Mouse (Mus musculus) activated CD4-positive, CD25-positive, alpha-beta regulatory T cell (primary cell): Measurements from ENCODE around the gene Usp35. TPM values are rescaled to one million over a fixed set of nuclear protein-coding genes. Genes with fewer than 3 reads are reported as not detected.

Experiments used
- polyA plus RNA-seq, 2 experiments: library from polyadenylated mRNA; unstranded; fragments of 100-300 nt; shearing (Covaris generic); gene quantifications; one replicate each; pipeline ENCODE4 v1.2.1; 2017

The Usp35 gene
- polyA plus RNA-seq, result 1 to 10 TPM; 3.4 to 3.8 TPM

DNA sequence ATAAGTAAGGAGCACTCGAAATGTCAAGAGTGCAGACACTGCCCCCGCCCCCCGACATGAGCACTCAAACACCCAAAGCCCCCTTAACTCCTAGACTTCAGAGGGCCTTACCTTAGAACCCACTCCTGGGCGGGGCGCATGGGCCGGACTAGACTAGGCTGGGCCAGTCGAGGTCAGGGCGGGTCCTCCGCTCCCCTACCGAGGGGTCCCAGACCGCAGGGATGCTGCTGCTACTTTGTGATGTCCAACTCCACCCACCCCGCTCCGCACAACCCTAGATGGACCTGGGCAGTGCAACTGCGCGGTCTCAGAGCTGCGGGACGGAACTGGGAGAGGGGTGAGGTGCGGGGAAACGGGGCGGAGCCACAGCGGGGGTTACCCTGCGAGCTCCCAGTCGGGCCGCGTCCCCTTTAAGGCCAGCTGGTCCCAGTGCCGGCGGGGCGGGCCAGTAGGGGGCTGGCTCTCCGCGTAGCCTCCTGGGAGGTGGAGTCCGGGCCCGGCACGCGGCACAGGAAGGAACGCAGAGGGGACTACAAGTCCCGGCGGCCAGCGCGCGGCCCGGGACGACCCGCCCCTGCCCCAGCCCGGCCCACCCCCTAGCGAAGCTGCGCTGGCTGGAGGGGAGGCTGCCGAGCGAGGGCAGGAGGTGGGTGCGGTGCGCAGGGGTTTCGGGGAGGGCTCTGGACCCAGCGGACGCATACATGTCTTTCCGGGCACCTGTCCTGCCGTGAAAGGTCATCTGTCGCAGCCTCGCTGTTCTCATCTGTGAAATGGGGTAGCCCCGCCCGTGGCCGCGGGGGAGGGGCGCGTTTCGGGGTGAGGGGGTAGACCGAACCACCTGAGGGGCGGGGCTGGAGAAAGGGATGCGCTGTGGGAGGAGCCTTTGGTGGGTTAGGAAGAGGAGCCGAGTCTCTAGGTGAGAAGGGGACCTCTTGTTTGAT is at the start of gene Usp35, which contains the start of gene Kctd21:
Gene Usp35, minus strand, starts transcription at position 295 of the 941 bp plus-strand sequence.
Gene Kctd21, plus strand, starts transcription at position 602 of the 941 bp plus-strand sequence.

Other genes with a start within 250 kb of the Usp35 start
- gene Kctd21, start 307 bp upstream of the Usp35 start, polyA plus RNA-seq, result 1 to 10 TPM; 1.1 to 2.8 TPM
- gene Alg8, start 39.6 kb upstream of the Usp35 start, polyA plus RNA-seq, result 10 to 100 TPM; 18.1 TPM
- gene Ndufc2, start 68.0 kb upstream of the Usp35 start, polyA plus RNA-seq, result 100 to 1,000 TPM; 176 to 201 TPM
- gene Thrsp, start 85.7 kb upstream of the Usp35 start, polyA plus RNA-seq, result under 1 TPM; 0.12 to 0.32 TPM
- 1 to 10 TPM in 1 of 2 experiments, under 1 TPM in 1; 0.79 to 3.1 TPM for gene Kctd14, start 119.3 kb upstream of the Usp35 start, polyA plus RNA-seq
- 10 to 100 TPM; 34.6 to 43.1 TPM for gene Ints4, start 148.9 kb upstream of the Usp35 start, polyA plus RNA-seq
- gene Aamdc, start 247.5 kb upstream of the Usp35 start, polyA plus RNA-seq, result 10 to 100 TPM; 37.5 to 40.1 TPM
- 10 to 100 TPM; 40.9 to 54.0 TPM for gene Rsf1, start 247.9 kb upstream of the Usp35 start, polyA plus RNA-seq